Mouse (Mus musculus) kidney, embryonic 14.5 days (tissue): ENCODE results near the gene Itgal. TPM values are rescaled to one million over a fixed set of nuclear protein-coding genes. Genes with fewer than 3 reads are reported as not detected.
"Not testable (repeated sequence)": the region's sequence is repeated elsewhere in the genome, so short reads cannot be mapped to it uniquely, and the experiment has no call there.

Experiments used
- ATAC-seq: fragments of 200-750 bp; cut with Nextera tagmentation; 2 replicates; pipeline ENCODE4 v1.8.0; 2017; ENCODE audit warnings: moderate number of reproducible peaks, mild to moderate bottlenecking, moderate TSS enrichment, moderate library complexity; ENCODE audit not compliant: low FRiP score, low TSS enrichment
- H3K27ac ChIP-seq: fragments of 300-500 bp; sonication (generic); 2 replicates; pipeline ENCODE4 v1.5.1; 2014; ENCODE audit warnings: low read depth, mild to moderate bottlenecking, low read length, moderate library complexity, mixed read lengths
- H3K27me3 ChIP-seq: fragments of 300-500 bp; sonication (generic); 2 replicates; pipeline ENCODE4 v1.6.1; 2014; ENCODE audit warnings: mild to moderate bottlenecking, low read length; ENCODE audit not compliant: control insufficient read depth, insufficient read depth
- H3K36me3 ChIP-seq: fragments of 300-500 bp; sonication (generic); 2 replicates; pipeline ENCODE4 v1.6.1; 2014; ENCODE audit warnings: low read length, mixed read lengths; ENCODE audit not compliant: control insufficient read depth, insufficient read depth
- H3K4me1 ChIP-seq: fragments of 300-500 bp; sonication (generic); 2 replicates; pipeline ENCODE4 v1.6.1; 2014; ENCODE audit warnings: low read length, mixed read lengths; ENCODE audit not compliant: control insufficient read depth, insufficient read depth
- H3K4me2 ChIP-seq: fragments of 300-500 bp; sonication (generic); replicated peaks from 2 replicates; pipeline ENCODE4 v1.6.1; 2014; ENCODE audit warnings: low read depth, mild to moderate bottlenecking, low read length
- H3K4me3 ChIP-seq: fragments of 300-500 bp; sonication (generic); 2 replicates; pipeline ENCODE4 v1.5.1; 2014; ENCODE audit warnings: mild to moderate bottlenecking, low read length
- H3K9ac ChIP-seq: fragments of 300-500 bp; sonication (generic); 2 replicates; pipeline ENCODE4 v1.6.1; 2014; ENCODE audit warnings: low read depth, mild to moderate bottlenecking, low read length, moderate library complexity
- H3K9me3 ChIP-seq: fragments of 300-500 bp; sonication (generic); 2 replicates; pipeline ENCODE4 v1.6.1; 2016; ENCODE audit warnings: low read length; ENCODE audit not compliant: control insufficient read depth
- WGBS: fragments of 180-500 bp; shearing (Covaris S2); extraction: QIAGEN DNeasy Blood & Tissue Kit; methylation state at CpG from one replicate; pipeline ENCODE4 v1.1.7; 2014; 5-methylcytosine and 5-hydroxymethylcytosine counted together
- polyA plus RNA-seq: library from polyadenylated mRNA; unstranded; fragments of >200 nt; fragmentation: Nextera tagmentation; extraction: Ambion mirVana; gene quantifications from 2 replicates; pipeline ENCODE4 v1.2.1, GENCODE M21; 2014

Itgal gene
- 0.80 and 1.0 TPM in 2 replicates for polyA plus RNA-seq

DNA sequence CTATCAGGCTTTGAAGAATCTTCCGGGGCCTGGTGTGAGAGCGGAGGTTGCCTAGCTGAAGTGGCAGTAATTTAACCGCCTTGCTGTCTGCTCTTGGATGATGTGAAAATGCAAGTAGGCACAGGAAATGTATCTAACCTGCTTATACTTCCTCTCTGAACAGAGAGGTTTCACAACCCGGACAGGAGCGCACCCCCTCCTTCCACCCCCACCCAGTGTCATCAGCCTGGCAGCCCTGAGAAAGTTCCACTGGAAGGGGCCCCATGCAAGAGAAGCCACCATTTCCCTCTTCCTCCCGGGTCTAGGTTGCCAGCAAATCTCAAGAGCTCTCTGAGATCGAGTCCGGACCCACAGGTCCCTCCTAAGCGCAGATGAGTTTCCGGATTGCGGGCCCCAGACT lies at the start of gene Itgal:
TSS of gene Itgal (plus strand) at position 163 of the 400 bp plus-strand sequence.
- H3K27ac ChIP-seq, result no peak within 1 kb of the TSS
- no peak within 1 kb of the TSS for H3K9ac ChIP-seq
- 72% methylated on average over 11 of the region's 11 CpGs for WGBS
- no peak within 1 kb of the TSS for H3K4me2 ChIP-seq
- no peak for ATAC-seq
- H3K4me1 ChIP-seq, result no peaks in the 10 kb centered on the region
- H3K9me3 ChIP-seq, result no peaks in the 10 kb centered on the region
- H3K27me3 ChIP-seq, result no peaks in the 10 kb centered on the region
- H3K36me3 ChIP-seq, result no peaks in the 10 kb centered on the region
- H3K4me3 ChIP-seq, result no peak within 1 kb of the TSS

DNA sequence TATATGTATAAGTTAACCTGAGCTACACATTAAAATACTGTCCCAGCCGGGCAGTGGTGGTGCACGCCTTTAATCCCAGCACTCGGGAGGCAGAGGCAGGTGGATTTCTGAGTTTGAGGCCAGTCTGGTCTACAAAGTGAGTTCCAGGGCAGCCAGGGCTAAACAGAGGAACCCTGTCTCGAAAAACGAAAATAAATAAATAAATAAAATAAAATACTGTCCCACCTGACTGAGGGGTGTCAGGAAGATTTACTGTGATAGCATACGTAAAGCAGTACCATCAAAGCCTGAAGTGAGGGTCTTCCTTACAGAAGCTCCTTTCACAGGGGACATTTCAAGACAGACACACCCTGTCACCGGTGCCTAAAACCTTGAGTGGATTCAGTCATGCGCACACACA lies 45.5 kb upstream of the Itgal start:
- not testable (repeated sequence) for H3K9me3 ChIP-seq, H3K27ac ChIP-seq, H3K9ac ChIP-seq, H3K4me2 ChIP-seq, H3K27me3 ChIP-seq, ATAC-seq, H3K4me3 ChIP-seq
- Histone ChIP-seq H3K36me3 (peaks cover 27% of the 10 kb centered on the region), H3K4me1 (peaks cover 17% of the 10 kb centered on the region)
- WGBS, result 92% methylated on average over 8 of the region's 8 CpGs

DNA sequence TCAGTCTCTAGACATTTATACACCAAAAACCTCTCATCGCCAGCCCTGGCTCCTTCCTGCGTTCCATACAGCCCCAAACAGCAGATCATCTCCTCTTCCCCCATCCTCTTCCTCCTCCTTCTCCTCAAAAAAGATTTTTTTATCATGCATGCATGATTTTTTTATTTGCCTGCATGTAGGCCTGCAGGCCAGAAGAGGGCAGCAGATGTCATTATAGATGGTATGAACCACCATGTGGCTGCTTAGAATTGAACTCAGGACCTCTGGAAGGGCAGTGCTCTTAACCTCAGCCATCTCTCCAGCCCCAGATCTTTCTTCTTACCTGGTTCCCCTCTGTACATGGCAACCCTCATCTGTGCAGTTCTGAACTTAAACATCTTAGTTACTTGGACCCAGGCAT lies 43.6 kb upstream of the Itgal start:
- no peaks in the 10 kb centered on the region for H3K9me3 ChIP-seq
- H3K36me3 ChIP-seq, result peaks cover 28% of the 10 kb centered on the region; the same call in 1 of the 2 replicates
- H3K4me2 ChIP-seq, result no peak overlapping the region
- no peaks in the 10 kb centered on the region for H3K27me3 ChIP-seq
- H3K4me1 ChIP-seq, result peaks cover 8% of the 10 kb centered on the region
- ATAC-seq, result no peak
- no peak overlapping the region for H3K9ac ChIP-seq
- H3K4me3 ChIP-seq, result no peak overlapping the region
- no peak overlapping the region for H3K27ac ChIP-seq
- 88% methylated on average over 2 of the region's 2 CpGs for WGBS

GRCm38 (mm10) chr7:127253341-127253740 lies 42.7 kb upstream of the Itgal start:
- Histone ChIP-seq H3K27ac (no peak overlapping the region; the same call in 1 of the 2 replicates), H3K36me3 (peaks cover 28% of the 10 kb centered on the region; the same call in 1 of the 2 replicates)

DNA sequence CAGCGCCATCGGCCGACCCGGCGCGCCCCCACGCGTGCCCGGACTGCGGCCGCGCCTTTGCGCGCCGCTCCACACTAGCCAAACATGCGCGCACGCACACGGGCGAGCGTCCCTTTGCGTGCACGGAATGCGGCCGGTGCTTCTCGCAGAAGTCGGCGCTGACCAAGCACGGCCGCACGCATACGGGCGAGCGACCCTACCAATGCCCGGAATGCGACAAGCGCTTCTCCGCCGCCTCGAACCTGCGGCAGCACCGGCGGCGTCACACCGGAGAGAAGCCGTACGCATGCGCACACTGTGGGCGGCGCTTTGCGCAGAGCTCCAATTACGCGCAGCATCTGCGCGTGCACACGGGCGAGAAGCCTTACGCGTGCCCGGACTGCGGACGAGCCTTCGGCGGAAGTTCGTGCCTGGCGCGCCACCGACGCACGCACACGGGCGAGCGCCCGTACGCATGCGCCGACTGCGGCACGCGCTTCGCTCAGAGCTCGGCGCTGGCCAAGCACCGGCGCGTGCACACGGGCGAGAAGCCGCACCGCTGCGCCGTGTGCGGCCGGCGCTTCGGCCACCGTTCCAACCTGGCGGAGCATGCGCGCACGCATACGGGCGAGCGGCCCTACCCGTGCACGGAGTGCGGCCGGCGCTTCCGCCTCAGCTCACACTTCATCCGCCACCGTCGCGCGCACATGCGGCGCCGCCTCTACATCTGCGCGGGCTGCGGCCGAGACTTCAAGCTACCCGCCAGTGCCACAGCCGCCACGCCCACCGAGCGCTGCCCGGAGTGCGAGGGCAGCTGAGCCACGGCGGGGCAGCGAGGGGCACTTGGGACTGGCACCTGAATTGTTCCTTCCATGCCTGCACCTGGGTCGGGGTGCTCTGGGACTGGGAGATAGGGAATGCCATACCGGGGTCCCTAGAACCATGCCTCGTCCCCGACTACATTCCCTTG lies 42.0 kb upstream of the Itgal start:
- peak overlapping the region; percentile 54 for H3K4me3 ChIP-seq
- peak overlapping the region; percentile 93 for H3K27ac ChIP-seq
- H3K36me3 ChIP-seq, result peaks cover 26% of the 10 kb centered on the region; the same call in 1 of the 2 replicates
- peak overlapping the region; percentile 73 for H3K9ac ChIP-seq
- H3K4me1 ChIP-seq, result peaks cover 10% of the 10 kb centered on the region
- WGBS, result under 1% methylated on average over 134 of the region's 136 CpGs
- ATAC-seq, result peak; percentile 97
- H3K27me3 ChIP-seq, result no peaks in the 10 kb centered on the region
- H3K4me2 ChIP-seq, result peak overlapping the region; percentile 85
- no peaks in the 10 kb centered on the region for H3K9me3 ChIP-seq

More at GRCm38 (mm10) chr7:127253341-127253740, 42.7 kb upstream of the Itgal start:
- no peaks in the 10 kb centered on the region for H3K27me3 ChIP-seq
- no peak for ATAC-seq
- peak overlapping the region; percentile 54 for H3K4me3 ChIP-seq
- WGBS, result 82% methylated on average over 6 of the region's 6 CpGs
- peaks cover 8% of the 10 kb centered on the region for H3K4me1 ChIP-seq
- no peaks in the 10 kb centered on the region for H3K9me3 ChIP-seq
- peak overlapping the region; percentile 73; the same call in 1 of the 2 replicates for H3K9ac ChIP-seq
- peak overlapping the region; percentile 85 for H3K4me2 ChIP-seq

- no peak for ATAC-seq
- Histone ChIP-seq H3K4me1 (peaks cover 12% of the 10 kb centered on the region), H3K4me3 (peak overlapping the region; percentile 54), H3K27ac (peak overlapping the region; percentile 93), H3K9ac (peak overlapping the region; percentile 73; the same call in 1 of the 2 replicates), H3K36me3 (peaks cover 21% of the 10 kb centered on the region; the same call in 1 of the 2 replicates), H3K4me2 (peak overlapping the region; percentile 85), H3K9me3 (no peaks in the 10 kb centered on the region), H3K27me3 (no peaks in the 10 kb centered on the region)
- WGBS, result 12% methylated on average over 4 of the region's 4 CpGs
These were observed 41.1 kb upstream of the Itgal start for GRCm38 (mm10) chr7:127255008-127255407.

DNA sequence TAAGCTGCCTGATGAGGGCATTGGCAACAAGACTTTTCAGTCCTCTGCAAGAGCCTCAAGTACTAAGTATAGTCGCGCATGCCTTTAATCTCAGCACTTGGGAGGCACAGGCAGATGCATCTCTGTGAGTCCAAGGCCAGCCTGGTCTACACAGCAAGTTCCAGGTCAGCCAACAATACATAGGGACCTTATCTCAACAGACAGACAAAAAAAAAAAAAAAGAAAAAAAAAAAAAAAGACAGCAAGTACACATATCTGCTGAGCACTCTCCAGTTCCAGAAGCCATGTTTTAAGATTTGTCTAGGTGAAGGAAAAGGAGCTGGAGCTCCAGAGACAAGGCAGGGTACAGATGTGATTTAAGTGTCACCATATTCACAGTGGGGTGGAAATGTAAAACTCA lies 40.1 kb upstream of the Itgal start:
- H3K9ac ChIP-seq, result no peak overlapping the region
- no peak overlapping the region for H3K4me2 ChIP-seq
- peaks cover 16% of the 10 kb centered on the region; the same call in 1 of the 2 replicates for H3K36me3 ChIP-seq
- H3K4me3 ChIP-seq, result no peak overlapping the region
- whole genome bisulfite sequencing, result 95% methylated on average over 2 of the region's 2 CpGs
- H3K27me3 ChIP-seq, result no peaks in the 10 kb centered on the region
- H3K9me3 ChIP-seq, result no peaks in the 10 kb centered on the region
- peaks cover 12% of the 10 kb centered on the region for H3K4me1 ChIP-seq
- no peak for ATAC-seq
- no peak overlapping the region for H3K27ac ChIP-seq

GRCm38 (mm10) chr7:127256518-127256917 lies 39.5 kb upstream of the Itgal start:
- WGBS, result 94% methylated on average over 5 of the region's 5 CpGs

More at GRCm38 (mm10) chr7:127256518-127256917, 39.5 kb upstream of the Itgal start:
- no peaks in the 10 kb centered on the region for H3K9me3 ChIP-seq
- H3K4me2 ChIP-seq, result no peak overlapping the region
- H3K27ac ChIP-seq, result no peak overlapping the region
- H3K27me3 ChIP-seq, result no peaks in the 10 kb centered on the region
- H3K36me3 ChIP-seq, result peaks cover 16% of the 10 kb centered on the region; the same call in 1 of the 2 replicates
- H3K4me1 ChIP-seq, result peaks cover 12% of the 10 kb centered on the region
- ATAC-seq, result no peak
- H3K4me3 ChIP-seq, result no peak overlapping the region
- H3K9ac ChIP-seq, result no peak overlapping the region
